Mouse (Mus musculus): ENCODE results near the gene Prpf31. TPM values are rescaled to one million over a fixed set of nuclear protein-coding genes. Genes with fewer than 3 reads are reported as not detected.

Gene Prpf31
- polyA plus RNA-seq, 1 experiment from 2014 or later: 47.0 TPM

- peak; percentile 9; the same call in 1 of the 2 replicates for ATAC-seq (ENCODE audit: insufficient read depth)
- Histone ChIP-seq H3K36me3 (replicated peaks) (peaks cover 44% of the 10 kb centered on the region), H3K4me3 (replicated peaks) (peak overlapping the region; percentile 78)
Measured at GRCm38 (mm10) chr7:3629030-3629429, 755 bp upstream of the Prpf31 start.

GRCm38 (mm10) chr7:3630478-3630815, 662 bp downstream of the Prpf31 start:
- Histone ChIP-seq H3K36me3 (replicated peaks) (peaks cover 43% of the 10 kb centered on the region), H3K9ac (peak overlapping the region; percentile 75), H3K27me3 (no peaks in the 10 kb centered on the region), H3K9me3 (replicated peaks) (no peaks in the 10 kb centered on the region), H3K27ac (replicated peaks) (peak overlapping the region; percentile 91), H3K4me3 (replicated peaks) (peak overlapping the region; percentile 78), H3K4me2 (peak overlapping the region; percentile 93), H3K4me1 (replicated peaks) (peaks cover 25% of the 10 kb centered on the region)
- no peak for ATAC-seq (ENCODE audit: insufficient read depth)
- WGBS (ENCODE audit: insufficient replicate concordance): 44% methylated on average over 3 of the region's 3 CpGs

More at GRCm38 (mm10) chr7:3629030-3629429, 755 bp upstream of the Prpf31 start:
- Histone ChIP-seq H3K27ac (replicated peaks) (peak overlapping the region; percentile 91), H3K4me1 (replicated peaks) (peaks cover 25% of the 10 kb centered on the region), H3K27me3 (no peaks in the 10 kb centered on the region), H3K4me2 (peak overlapping the region; percentile 93), H3K9ac (peak overlapping the region; percentile 75), H3K9me3 (replicated peaks) (no peaks in the 10 kb centered on the region)
- 36% methylated on average over 4 of the region's 4 CpGs for WGBS (ENCODE audit: insufficient replicate concordance)

GRCm38 (mm10) chr7:3643412-3643811, 13.6 kb downstream of the Prpf31 start:
- Histone ChIP-seq H3K9me3 (replicated peaks) (no peaks in the 10 kb centered on the region), H3K27me3 (no peaks in the 10 kb centered on the region), H3K4me3 (replicated peaks) (peak overlapping the region; percentile 100; the same call in 1 of the 2 replicates), H3K9ac (no peak overlapping the region), H3K36me3 (replicated peaks) (peaks cover 45% of the 10 kb centered on the region), H3K4me2 (peak overlapping the region; percentile 80), H3K27ac (replicated peaks) (no peak overlapping the region), H3K4me1 (replicated peaks) (peaks cover 32% of the 10 kb centered on the region)
- ATAC-seq (ENCODE audit: insufficient read depth): no peak
- 30% methylated on average over 5 of the region's 5 CpGs for WGBS (ENCODE audit: insufficient replicate concordance)

- Histone ChIP-seq H3K27me3 (no peaks in the 10 kb centered on the region), H3K36me3 (replicated peaks) (peaks cover 40% of the 10 kb centered on the region), H3K9me3 (replicated peaks) (no peaks in the 10 kb centered on the region), H3K4me3 (replicated peaks) (peak overlapping the region; percentile 100), H3K4me1 (replicated peaks) (peaks cover 37% of the 10 kb centered on the region), H3K9ac (peak overlapping the region; percentile 25; the same call in 1 of the 2 replicates), H3K27ac (replicated peaks) (peak overlapping the region; percentile 96), H3K4me2 (peak overlapping the region; percentile 80)
- ATAC-seq (ENCODE audit: insufficient read depth): no peak
- 13% methylated on average over 9 of the region's 9 CpGs for WGBS (ENCODE audit: insufficient replicate concordance)
Measured at GRCm38 (mm10) chr7:3643843-3644242, 14.1 kb downstream of the Prpf31 start.

- H3K4me1 ChIP-seq (replicated peaks): peaks cover 40% of the 10 kb centered on the region
- H3K9ac ChIP-seq: peak overlapping the region; percentile 25; the same call in 1 of the 2 replicates
- H3K4me2 ChIP-seq: peak overlapping the region; percentile 80
- no peak for ATAC-seq (ENCODE audit: insufficient read depth)
- H3K27ac ChIP-seq (replicated peaks): peak overlapping the region; percentile 96
- peaks cover 36% of the 10 kb centered on the region for H3K36me3 ChIP-seq (replicated peaks)
- H3K4me3 ChIP-seq (replicated peaks): peak overlapping the region; percentile 100
- no peaks in the 10 kb centered on the region for H3K27me3 ChIP-seq
- H3K9me3 ChIP-seq (replicated peaks): no peaks in the 10 kb centered on the region
- WGBS (ENCODE audit: insufficient replicate concordance): 1% methylated on average over 11 of the region's 11 CpGs
Measured at GRCm38 (mm10) chr7:3644348-3644671, 14.5 kb downstream of the Prpf31 start.

GRCm38 (mm10) chr7:3644672-3645487, 15.1 kb downstream of the Prpf31 start, which contains the start of gene Cnot3:
TSS of gene Cnot3 (plus strand) at chr7:3645268.
- WGBS (ENCODE audit: insufficient replicate concordance): under 1% methylated on average over 51 of the region's 58 CpGs
- peak; percentile 97 for ATAC-seq (ENCODE audit: insufficient read depth)
- peak within 1 kb of the TSS; percentile 82 for H3K4me2 ChIP-seq

GRCm38 (mm10) chr7:3645488-3646025, 15.8 kb downstream of the Prpf31 start:
- Histone ChIP-seq H3K27ac (replicated peaks) (peak overlapping the region; percentile 97), H3K4me1 (replicated peaks) (peaks cover 40% of the 10 kb centered on the region), H3K9ac (peak overlapping the region; percentile 100), H3K36me3 (replicated peaks) (peaks cover 36% of the 10 kb centered on the region), H3K9me3 (replicated peaks) (no peaks in the 10 kb centered on the region), H3K4me3 (replicated peaks) (peak overlapping the region; percentile 100), H3K27me3 (no peaks in the 10 kb centered on the region), H3K4me2 (peak overlapping the region; percentile 82)
- under 1% methylated on average over 55 of the region's 58 CpGs for WGBS (ENCODE audit: insufficient replicate concordance)
- ATAC-seq (ENCODE audit: insufficient read depth): no peak

More at GRCm38 (mm10) chr7:3644672-3645487, 15.1 kb downstream of the Prpf31 start, which contains the start of gene Cnot3:
- Histone ChIP-seq H3K27ac (replicated peaks) (peak within 1 kb of the TSS; percentile 97), H3K4me1 (replicated peaks) (peaks cover 40% of the 10 kb centered on the region), H3K36me3 (replicated peaks) (peaks cover 35% of the 10 kb centered on the region), H3K27me3 (no peaks in the 10 kb centered on the region), H3K9ac (peak within 1 kb of the TSS; percentile 100), H3K9me3 (replicated peaks) (no peaks in the 10 kb centered on the region), H3K4me3 (replicated peaks) (peak within 1 kb of the TSS; percentile 100)

GRCm38 (mm10) chr7:3646188-3646587, 16.4 kb downstream of the Prpf31 start:
- Histone ChIP-seq H3K4me1 (replicated peaks) (peaks cover 40% of the 10 kb centered on the region), H3K9me3 (replicated peaks) (no peaks in the 10 kb centered on the region), H3K9ac (peak overlapping the region; percentile 100), H3K4me3 (replicated peaks) (peak overlapping the region; percentile 100), H3K36me3 (replicated peaks) (peaks cover 36% of the 10 kb centered on the region), H3K27me3 (no peaks in the 10 kb centered on the region), H3K27ac (replicated peaks) (peak overlapping the region; percentile 97), H3K4me2 (peak overlapping the region; percentile 82)
- WGBS (ENCODE audit: insufficient replicate concordance): 15% methylated on average over 9 of the region's 9 CpGs
- ATAC-seq (ENCODE audit: insufficient read depth): no peak

- peak overlapping the region; percentile 100 for H3K4me3 ChIP-seq (replicated peaks)
- H3K36me3 ChIP-seq (replicated peaks): peaks cover 36% of the 10 kb centered on the region
- H3K9me3 ChIP-seq (replicated peaks): no peaks in the 10 kb centered on the region
- no peak for ATAC-seq (ENCODE audit: insufficient read depth)
- peak overlapping the region; percentile 82 for H3K4me2 ChIP-seq
- peak overlapping the region; percentile 97; the same call in 1 of the 2 replicates for H3K27ac ChIP-seq (replicated peaks)
- whole genome bisulfite sequencing (ENCODE audit: insufficient replicate concordance): 47% methylated on average over 4 of the region's 4 CpGs
- H3K9ac ChIP-seq: peak overlapping the region; percentile 100
- peaks cover 40% of the 10 kb centered on the region for H3K4me1 ChIP-seq (replicated peaks)
- H3K27me3 ChIP-seq: no peaks in the 10 kb centered on the region
Measured at GRCm38 (mm10) chr7:3646641-3647040, 16.9 kb downstream of the Prpf31 start.

- no peak for ATAC-seq (ENCODE audit: insufficient read depth)
- Histone ChIP-seq H3K27ac (replicated peaks) (no peak overlapping the region), H3K27me3 (no peaks in the 10 kb centered on the region), H3K9me3 (replicated peaks) (no peaks in the 10 kb centered on the region), H3K36me3 (replicated peaks) (peaks cover 100% of the 10 kb centered on the region), H3K4me1 (replicated peaks) (no peaks in the 10 kb centered on the region), H3K4me3 (replicated peaks) (no peak overlapping the region), H3K4me2 (no peak overlapping the region), H3K9ac (no peak overlapping the region)
- WGBS (ENCODE audit: insufficient replicate concordance): 81% methylated on average over 4 of the region's 4 CpGs
Measured at GRCm38 (mm10) chr7:3656966-3657365, 27.2 kb downstream of the Prpf31 start.

- H3K4me1 ChIP-seq (replicated peaks): peaks cover 7% of the 10 kb centered on the region
Measured at GRCm38 (mm10) chr7:3658578-3658977, 28.8 kb downstream of the Prpf31 start.

More at GRCm38 (mm10) chr7:3658578-3658977, 28.8 kb downstream of the Prpf31 start:
- Histone ChIP-seq H3K36me3 (replicated peaks) (peaks cover 98% of the 10 kb centered on the region), H3K9ac (no peak overlapping the region), H3K9me3 (replicated peaks) (no peaks in the 10 kb centered on the region), H3K27me3 (no peaks in the 10 kb centered on the region), H3K4me3 (replicated peaks) (no peak overlapping the region), H3K27ac (replicated peaks) (no peak overlapping the region), H3K4me2 (no peak overlapping the region)
- no peak for ATAC-seq (ENCODE audit: insufficient read depth)
- WGBS (ENCODE audit: insufficient replicate concordance): 93% methylated on average over 14 of the region's 14 CpGs

Data from liver, embryonic 15.5 days (tissue).